Mouse (Mus musculus) MEL (cell line): ENCODE measurements around the gene Gla.

ENCODE experiments used
- CTCF ChIP-seq, 3 experiments: IDR thresholded peaks in 2 of 3; conservative IDR thresholded peaks in 1 of 3; 2 replicates each; pipeline ENCODE4 v1.5.1; 2011 to 2012; ENCODE audit warnings: low read length in 3 of 3, low read depth in 2 of 3, mild to moderate bottlenecking in 2 of 3, improper control_type of control experiment in 1 of 3, inconsistent platforms in 1 of 3, mixed read lengths in 1 of 3, moderate library complexity in 1 of 3; ENCODE audit not compliant: control insufficient read depth in 1 of 3, insufficient read depth in 1 of 3, poor library complexity in 1 of 3, severe bottlenecking in 1 of 3
- E2F4 ChIP-seq: IDR thresholded peaks from 2 replicates; pipeline ENCODE4 v1.6.1; 2011; ENCODE audit warnings: low read depth, low read length, improper control_type of control experiment, borderline replicate concordance
- EP300 ChIP-seq, 2 experiments: IDR thresholded peaks; 2 replicates each; pipeline ENCODE4 v1.6.1; 2011; ENCODE audit warnings: improper control_type of control experiment in 2 of 2, low read length in 2 of 2, low read depth in 1 of 2, mild to moderate bottlenecking in 1 of 2
- MAFK ChIP-seq: IDR thresholded peaks from 2 replicates; pipeline ENCODE4 v1.6.1; 2011; ENCODE audit warnings: low read depth, mild to moderate bottlenecking, low read length, improper control_type of control experiment, borderline replicate concordance
- MYC ChIP-seq: IDR thresholded peaks from 2 replicates; pipeline ENCODE4 v1.6.1; 2011; ENCODE audit warnings: low read depth, mild to moderate bottlenecking, low read length, improper control_type of control experiment, moderate library complexity
- POLR2AphosphoS2 ChIP-seq: IDR thresholded peaks from 2 replicates; pipeline ENCODE4 v1.6.1; 2011; ENCODE audit warnings: low read length, improper control_type of control experiment
- POLR2AphosphoS5 ChIP-seq: IDR thresholded peaks from 2 replicates; pipeline ENCODE4 v1.6.1; 2012; ENCODE audit warnings: low read depth, borderline replicate concordance, mild to moderate bottlenecking, inconsistent platforms, low read length, moderate library complexity, mixed read lengths
- RCOR1 ChIP-seq: IDR thresholded peaks from 2 replicates; pipeline ENCODE4 v1.6.1; 2012; ENCODE audit warnings: low read depth, mild to moderate bottlenecking, inconsistent platforms, low read length, improper control_type of control experiment
- ZC3H11A ChIP-seq: IDR thresholded peaks from 2 replicates; pipeline ENCODE4 v1.6.1; 2012; ENCODE audit warnings: low read depth, mild to moderate bottlenecking, inconsistent platforms, low read length, improper control_type of control experiment
- ZKSCAN1 ChIP-seq: IDR thresholded peaks from 2 replicates; pipeline ENCODE4 v1.6.1; 2012; ENCODE audit warnings: low read depth, mild to moderate bottlenecking, inconsistent platforms, low read length, improper control_type of control experiment, moderate library complexity
- ZNF384 ChIP-seq: IDR thresholded peaks from 2 replicates; pipeline ENCODE4 v1.6.1; 2012; ENCODE audit warnings: low read depth, mild to moderate bottlenecking, inconsistent platforms, low read length, improper control_type of control experiment

GRCm38 (mm10) chrX:134632710-134633109 is 31.8 kb upstream of the Gla start:
- TF ChIP-seq CTCF (IDR thresholded peaks at IDR 0.05 in 2 of 3, conservative IDR thresholded peaks at IDR 0.05 in 1 of 3; ENCODE audit: control insufficient read depth in 1 of 3, insufficient read depth in 1 of 3, low read depth in 2 of 3, low read length in 3 of 3, poor library complexity in 1 of 3, severe bottlenecking in 1 of 3) (no peak), MYC (no peak), POLR2AphosphoS2 (no peak), EP300 (IDR thresholded peaks at IDR 0.05; ENCODE audit: low read depth in 1 of 2, low read length in 2 of 2) (no peak), ZC3H11A (no peak), POLR2AphosphoS5 (no peak), E2F4 (no peak), MAFK (no peak), RCOR1 (no peak), ZKSCAN1 (no peak), ZNF384 (no peak)
